Mouse (Mus musculus) heart, postnatal 4 days (tissue): ENCODE results near the gene Ttpal. TPM values are rescaled to one million over a fixed set of nuclear protein-coding genes. Genes with fewer than 3 reads are reported as not detected.
A peak's percentile ranks its signal among the peaks of the same experiment; 100 is the strongest.
"Not testable (repeated sequence)": the region's sequence is repeated elsewhere in the genome, so short reads cannot be mapped to it uniquely, and the experiment has no call there.

Experiments used
- DNase-seq: peaks from one replicate; pipeline ENCODE4 v3.0.0; 2021
- total RNA-seq, 2 experiments: library from RNA; stranded (reverse); gene quantifications; 2 replicates each; pipeline ENCODE4 v1.2.3; 2021

Ttpal gene
- total RNA-seq, 2 experiments from 2014 or later: 13.1 to 14.0 TPM

- DNase-seq: peak; percentile 37
Observed at GRCm38 (mm10) chr2:163592084-163592483, 10.0 kb upstream of the Ttpal start.

GRCm38 (mm10) chr2:163593636-163594282 is 8.4 kb upstream of the Ttpal start:
- no peak for DNase-seq

GRCm38 (mm10) chr2:163595119-163595518 is 7.0 kb upstream of the Ttpal start:
- no peak for DNase-seq

- peak; percentile 65 for DNase-seq
Observed at GRCm38 (mm10) chr2:163596057-163596872, 5.8 kb upstream of the Ttpal start.

GRCm38 (mm10) chr2:163596873-163597155 is 5.3 kb upstream of the Ttpal start:
- no peak for DNase-seq

- peak; percentile 67 for DNase-seq
Observed at GRCm38 (mm10) chr2:163597661-163598060, 4.5 kb upstream of the Ttpal start.

GRCm38 (mm10) chr2:163599226-163599625 is 2.9 kb upstream of the Ttpal start:
- peak; percentile 84 for DNase-seq

- no peak for DNase-seq
Observed at GRCm38 (mm10) chr2:163601066-163601465, 1.0 kb upstream of the Ttpal start.

- DNase-seq: no peak
Observed at GRCm38 (mm10) chr2:163601712-163602100, 408 bp upstream of the Ttpal start.

- no peak for DNase-seq
Observed at GRCm38 (mm10) chr2:163606161-163606560, 4.0 kb downstream of the Ttpal start.

GRCm38 (mm10) chr2:163608008-163608407 is 5.9 kb downstream of the Ttpal start:
- no peak for DNase-seq

- DNase-seq: no peak
Observed at GRCm38 (mm10) chr2:163609281-163609975, 7.3 kb downstream of the Ttpal start.

GRCm38 (mm10) chr2:163611176-163611575 is 9.1 kb downstream of the Ttpal start:
- no peak for DNase-seq

- no peak for DNase-seq
Observed at GRCm38 (mm10) chr2:163613206-163613605, 11.1 kb downstream of the Ttpal start.

GRCm38 (mm10) chr2:163613990-163614389 is 11.9 kb downstream of the Ttpal start:
- no peak for DNase-seq

GRCm38 (mm10) chr2:163615401-163615800 is 13.3 kb downstream of the Ttpal start:
- DNase-seq: no peak

GRCm38 (mm10) chr2:163615906-163616651 is 14.0 kb downstream of the Ttpal start:
- DNase-seq: no peak

GRCm38 (mm10) chr2:163616652-163617227 is 14.6 kb downstream of the Ttpal start:
- no peak for DNase-seq

- DNase-seq: no peak
Observed at GRCm38 (mm10) chr2:163617232-163617863, 15.2 kb downstream of the Ttpal start.

GRCm38 (mm10) chr2:163617874-163618273 is 15.8 kb downstream of the Ttpal start:
- DNase-seq: no peak

GRCm38 (mm10) chr2:163620451-163620850 is 18.3 kb downstream of the Ttpal start:
- DNase-seq: no peak

GRCm38 (mm10) chr2:163621401-163621800 is 19.3 kb downstream of the Ttpal start:
- DNase-seq: not testable (repeated sequence)
